Mouse (Mus musculus): ENCODE results near the gene Cfap61. TPM values are rescaled to one million over a fixed set of nuclear protein-coding genes. Genes with fewer than 3 reads are reported as not detected.

Cfap61 gene
- total and polyA plus RNA-seq, 3 experiments = 0.13 TPM; not detected in 2

DNA sequence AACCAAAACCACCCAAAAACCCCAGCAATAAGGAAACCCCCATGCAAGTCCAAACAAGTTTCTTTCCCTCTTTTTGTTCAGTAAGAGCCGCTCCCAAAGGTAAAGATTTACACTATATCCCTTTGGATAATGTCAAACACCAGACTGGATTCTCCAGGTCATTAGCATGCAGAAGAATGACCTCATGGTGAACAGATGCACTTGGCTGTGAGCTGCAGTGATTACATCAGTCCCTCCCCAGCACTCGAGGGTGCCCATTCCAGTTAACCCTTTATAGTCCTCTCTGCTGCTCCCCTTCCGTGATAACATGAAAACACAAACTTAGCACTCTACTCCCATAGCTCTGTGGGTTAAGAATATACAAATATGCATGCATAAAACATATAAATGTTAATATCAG, 322.5 kb downstream of the Cfap61 start:
- no peak overlapping the region for H3K4me3 ChIP-seq (ENCODE audit: control insufficient read depth in 1 of 2, insufficient read depth in 1 of 2, low read depth in 2 of 2, low read length in 2 of 2)
- TF ChIP-seq MYB (IDR thresholded peaks at IDR 0.05; ENCODE audit: low read depth, low read length) (no peak), POLR2AphosphoS2 (IDR thresholded peaks at IDR 0.05; ENCODE audit: low read length) (no peak), NRF1 (IDR thresholded peaks at IDR 0.05; ENCODE audit: insufficient read depth, low read depth, low read length, poor library complexity, severe bottlenecking) (no peak), SIN3A (IDR thresholded peaks at IDR 0.05; ENCODE audit: low read length) (no peak), MYC (IDR thresholded peaks at IDR 0.05; ENCODE audit: low read depth, low read length) (no peak), MXI1 (IDR thresholded peaks at IDR 0.05; ENCODE audit: low read depth, low read length) (no peak), CTCF (IDR thresholded peaks at IDR 0.05 in 2 of 3, conservative IDR thresholded peaks at IDR 0.05 in 1 of 3; ENCODE audit: control insufficient read depth in 1 of 3, insufficient read depth in 1 of 3, low read depth in 2 of 3, low read length in 3 of 3, poor library complexity in 1 of 3, severe bottlenecking in 1 of 3) (no peak), NELFE (IDR thresholded peaks at IDR 0.05; ENCODE audit: low read depth, low read length) (no peak), TAL1 (IDR thresholded peaks at IDR 0.05; ENCODE audit: low read length) (no peak), GABPA (IDR thresholded peaks at IDR 0.05; ENCODE audit: low read depth, low read length) (no peak)
- H3K79me2 ChIP-seq (ENCODE audit: control insufficient read depth, insufficient read depth, low read length, poor library complexity) = no peaks in the 10 kb centered on the region
- DNase-seq (ENCODE audit: low read depth, low spot score) = no peak
- H3K9me3 ChIP-seq (replicated peaks; ENCODE audit: insufficient read depth, low read length) = no peaks in the 10 kb centered on the region
- H3K4me1 ChIP-seq (ENCODE audit: control insufficient read depth in 1 of 2, insufficient read depth in 2 of 2, low read length in 2 of 2) = 0 out of 4 replicates have a peak, but pooled peaks cover 3% of the 10 kb centered on the region in 2 experiments
- no peaks in the 10 kb centered on the region for H3K27me3 ChIP-seq (ENCODE audit: control insufficient read depth in 1 of 2, insufficient read depth in 2 of 2, low read length in 2 of 2)
- H3K36me3 ChIP-seq (ENCODE audit: control insufficient read depth in 1 of 2, insufficient read depth in 2 of 2, low read length in 2 of 2) = peaks cover 0 to 5% of the 10 kb centered on the region in 2 experiments; a peak in 2 of 4 replicates
- no peak overlapping the region for H3K27ac ChIP-seq (ENCODE audit: control insufficient read depth, low read depth, low read length)
- H3K9ac ChIP-seq (ENCODE audit: control insufficient read depth, low read depth, low read length, poor library complexity, severe bottlenecking) = no peak overlapping the region

DNA sequence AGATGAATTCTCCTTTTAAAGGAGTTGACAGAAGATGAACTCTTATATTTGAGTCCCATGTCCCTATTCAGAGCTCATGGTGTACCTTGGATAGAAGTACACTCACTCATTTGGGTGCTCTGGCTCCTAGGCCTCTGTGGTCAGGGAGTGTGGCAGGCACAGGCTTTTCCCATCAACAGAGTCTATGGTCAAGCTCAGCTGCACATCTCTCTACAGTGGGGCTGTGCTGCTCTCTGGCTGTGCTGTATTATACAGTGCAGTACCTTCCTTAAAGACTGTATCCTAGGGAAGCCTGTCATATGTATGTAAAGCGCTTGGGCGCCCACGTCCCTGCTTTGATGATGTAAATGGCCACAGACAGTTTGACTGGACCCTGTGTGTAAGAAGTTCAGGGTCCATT, 323.0 kb downstream of the Cfap61 start:
- Histone ChIP-seq H3K4me1 (ENCODE audit: control insufficient read depth in 1 of 2, insufficient read depth in 2 of 2, low read length in 2 of 2) (0 out of 4 replicates have a peak, but pooled peaks cover 3% of the 10 kb centered on the region in 2 experiments), H3K4me3 (ENCODE audit: control insufficient read depth in 1 of 2, insufficient read depth in 1 of 2, low read depth in 2 of 2, low read length in 2 of 2) (no peak overlapping the region), H3K9ac (ENCODE audit: control insufficient read depth, low read depth, low read length, poor library complexity, severe bottlenecking) (no peak overlapping the region), H3K27me3 (ENCODE audit: control insufficient read depth in 1 of 2, insufficient read depth in 2 of 2, low read length in 2 of 2) (no peaks in the 10 kb centered on the region), H3K79me2 (ENCODE audit: control insufficient read depth, insufficient read depth, low read length, poor library complexity) (no peaks in the 10 kb centered on the region), H3K36me3 (ENCODE audit: control insufficient read depth in 1 of 2, insufficient read depth in 2 of 2, low read length in 2 of 2) (peaks cover 0 to 5% of the 10 kb centered on the region in 2 experiments; a peak in 2 of 4 replicates), H3K9me3 (replicated peaks; ENCODE audit: insufficient read depth, low read length) (no peaks in the 10 kb centered on the region), H3K27ac (ENCODE audit: control insufficient read depth, low read depth, low read length) (no peak overlapping the region)
- no peak for DNase-seq (ENCODE audit: low read depth, low spot score)
- TF ChIP-seq EP300 (IDR thresholded peaks at IDR 0.05; ENCODE audit: low read depth in 1 of 2, low read length in 2 of 2) = no peak
- TF ChIP-seq SMC3 (IDR thresholded peaks at IDR 0.05; ENCODE audit: low read depth, low read length) = no peak
- TF ChIP-seq CHD2 (IDR thresholded peaks at IDR 0.05; ENCODE audit: low read length) = no peak
- TF ChIP-seq MEF2A (IDR thresholded peaks at IDR 0.05; ENCODE audit: extremely low read depth, insufficient replicate concordance, low read depth, low read length, poor library complexity, severe bottlenecking) = no peak
- TF ChIP-seq TCF12 (IDR thresholded peaks at IDR 0.05; ENCODE audit: low read depth, low read length) = no peak
- TF ChIP-seq KAT2A (conservative IDR thresholded peaks at IDR 0.05; ENCODE audit: low read depth, low read length) = no peak
- TF ChIP-seq SIN3A (IDR thresholded peaks at IDR 0.05; ENCODE audit: low read length) = no peak
- no peak for TF ChIP-seq ZMIZ1 (IDR thresholded peaks at IDR 0.05; ENCODE audit: low read depth, low read length)
- no peak for TF ChIP-seq MAFK (IDR thresholded peaks at IDR 0.05; ENCODE audit: borderline replicate concordance, low read depth, low read length)
- TF ChIP-seq BHLHE40 (IDR thresholded peaks at IDR 0.05; ENCODE audit: borderline replicate concordance, low read depth, low read length) = no peak
- no peak for TF ChIP-seq NRF1 (IDR thresholded peaks at IDR 0.05; ENCODE audit: insufficient read depth, low read depth, low read length, poor library complexity, severe bottlenecking)
- no peak for TF ChIP-seq MAX (IDR thresholded peaks at IDR 0.05; ENCODE audit: low read length)
- no peak for TF ChIP-seq TAL1 (IDR thresholded peaks at IDR 0.05; ENCODE audit: low read length)
- no peak for TF ChIP-seq ZKSCAN1 (IDR thresholded peaks at IDR 0.05; ENCODE audit: low read depth, low read length)
- no peak for TF ChIP-seq CTCF (IDR thresholded peaks at IDR 0.05 in 2 of 3, conservative IDR thresholded peaks at IDR 0.05 in 1 of 3; ENCODE audit: control insufficient read depth in 1 of 3, insufficient read depth in 1 of 3, low read depth in 2 of 3, low read length in 3 of 3, poor library complexity in 1 of 3, severe bottlenecking in 1 of 3)
- TF ChIP-seq MAZ (IDR thresholded peaks at IDR 0.05; ENCODE audit: low read depth, low read length) = no peak
- no peak for TF ChIP-seq POLR2AphosphoS2 (IDR thresholded peaks at IDR 0.05; ENCODE audit: low read length)

Measured in MEL (cell line).